Mouse (Mus musculus): ENCODE measurements around the gene Upk3bl.
"Not testable (repeated sequence)": the region's sequence is repeated elsewhere in the genome, so short reads cannot be mapped to it uniquely, and the experiment has no call there.

The Upk3bl gene

DNA sequence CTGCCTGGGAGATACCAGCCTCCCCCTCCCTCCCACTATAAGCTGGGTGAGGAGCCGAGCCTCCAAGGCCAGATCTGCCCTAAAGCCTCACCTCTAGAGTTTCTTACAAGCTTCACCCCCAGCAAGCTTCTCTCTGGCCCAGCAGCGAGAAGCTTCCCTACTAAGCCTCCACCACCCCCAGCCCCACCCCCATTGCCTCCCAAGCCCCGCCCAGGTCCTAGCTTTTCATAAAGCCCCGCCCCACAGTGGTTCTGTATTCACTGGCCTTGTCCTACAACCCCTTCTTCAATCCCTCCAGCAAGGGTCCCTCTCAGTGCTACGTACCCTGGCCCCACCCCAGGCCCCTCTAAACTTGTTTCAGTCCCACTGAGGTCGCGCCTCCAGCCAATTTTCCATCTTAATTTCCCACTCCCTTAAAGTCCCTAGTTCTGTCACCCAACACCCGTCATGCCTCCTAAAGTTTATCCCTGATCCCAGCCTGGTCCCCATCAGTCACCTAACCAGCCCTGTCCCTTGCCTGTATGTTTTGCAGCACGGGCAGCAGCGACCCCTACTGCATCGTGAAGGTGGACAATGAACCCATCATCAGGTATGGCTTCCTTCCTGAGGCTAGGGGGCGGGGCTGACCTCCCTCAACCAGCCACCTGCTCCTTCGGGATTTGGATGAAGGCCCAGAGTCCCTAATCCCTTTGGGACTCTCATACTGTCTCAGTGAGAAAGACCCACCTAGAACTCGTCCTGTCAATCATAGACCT lies 34.7 kb downstream of the Upk3bl start:
- DNase-seq: peak; percentile 18

DNA sequence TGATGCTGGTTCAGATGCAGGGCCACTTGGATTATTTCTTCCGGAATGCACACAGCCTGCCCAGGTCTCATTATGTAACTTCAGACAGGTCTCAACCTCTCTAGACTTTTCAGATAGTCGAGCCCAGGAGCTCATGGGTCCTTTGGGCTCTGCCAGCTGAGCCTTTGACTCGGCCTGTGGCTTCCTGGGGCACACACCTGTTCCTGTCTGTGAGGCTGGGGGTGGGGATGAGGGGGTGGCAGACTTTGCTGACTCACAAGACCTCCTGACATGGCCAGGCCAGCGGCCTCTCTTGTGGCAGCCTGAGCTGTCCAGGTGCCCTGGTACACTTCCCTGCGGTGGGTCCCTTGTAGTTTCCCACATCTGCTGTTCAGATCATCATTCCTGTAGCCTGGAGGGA lies 37.6 kb downstream of the Upk3bl start:
- no peak for DNase-seq

DNA sequence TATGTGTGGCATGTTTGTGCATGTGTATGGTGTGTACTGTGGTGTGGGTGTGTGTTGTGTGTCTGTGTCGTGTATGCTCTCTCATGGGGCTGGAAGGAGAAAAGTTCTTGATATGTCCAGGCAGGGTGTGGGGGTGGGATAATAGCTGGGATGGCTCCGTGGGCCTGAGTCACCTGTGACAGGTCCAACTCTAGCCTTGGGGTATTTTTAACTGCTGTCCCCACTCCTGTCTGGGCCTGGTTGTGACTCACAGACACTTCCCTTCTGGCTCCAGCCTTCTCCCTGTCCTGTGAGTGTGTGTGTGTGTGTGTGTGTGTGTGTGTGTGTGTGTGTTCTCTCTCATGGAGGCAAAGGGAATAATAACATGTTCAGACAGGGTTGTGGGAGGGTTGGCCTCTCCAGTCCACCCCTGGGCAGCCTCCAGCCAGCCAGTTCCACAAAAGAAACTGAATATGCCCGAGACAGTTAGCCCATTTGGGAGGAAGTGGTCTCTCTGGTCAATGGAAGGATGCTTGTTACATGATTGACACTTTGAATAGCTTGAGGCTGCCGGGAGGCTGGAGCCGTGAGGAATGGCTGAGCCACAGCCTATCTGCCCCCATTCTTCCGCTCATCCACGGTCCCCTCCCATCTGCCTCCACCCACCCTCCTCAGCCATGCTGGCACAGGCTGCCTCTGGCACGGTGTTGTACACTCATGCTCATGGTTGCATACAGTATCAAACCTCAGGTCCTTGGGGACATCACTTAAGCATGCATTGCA lies 40.1 kb downstream of the Upk3bl start:
- DNase-seq: no peak

DNA sequence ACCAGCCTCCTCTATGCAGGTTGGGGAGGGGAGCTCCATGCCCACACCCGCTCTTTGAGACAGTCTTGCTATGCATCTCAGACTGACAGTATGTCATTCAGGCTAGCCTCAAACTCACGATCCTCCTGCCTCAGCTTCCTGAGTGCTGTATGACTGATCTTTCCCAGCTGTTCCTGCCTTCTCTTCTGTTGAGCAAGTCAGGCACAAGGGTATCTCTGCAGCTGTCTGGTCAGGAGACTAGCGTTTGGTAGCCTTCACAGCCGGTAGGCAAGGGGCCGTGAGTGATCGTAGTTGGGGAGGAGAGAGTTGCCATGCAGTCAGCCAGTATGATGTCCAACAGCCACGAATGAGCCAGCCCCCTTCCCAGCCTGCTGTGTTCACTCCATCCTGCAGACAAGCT lies 40.8 kb downstream of the Upk3bl start:
- DNase-seq: no peak

DNA sequence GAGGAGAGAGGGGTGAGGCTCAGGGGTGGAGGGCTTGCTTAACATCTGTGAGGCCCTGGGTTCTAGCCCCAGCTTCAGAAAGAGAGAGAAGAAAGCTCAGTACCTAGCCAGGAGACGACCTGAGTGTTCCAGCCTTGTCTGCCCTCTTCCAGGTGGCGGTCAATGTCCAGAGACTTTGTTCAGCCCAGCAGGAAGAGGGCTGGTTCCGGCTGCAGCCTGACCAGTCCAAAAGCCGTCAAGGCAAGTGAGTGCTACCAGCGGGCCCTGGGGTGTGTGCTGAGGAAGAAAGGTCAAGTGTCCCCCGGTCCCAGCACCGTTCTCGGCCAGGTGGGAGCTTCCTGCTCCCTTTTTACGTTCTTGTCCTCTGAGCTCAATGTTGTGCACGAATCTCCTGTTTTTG lies 44.2 kb downstream of the Upk3bl start:
- no peak for DNase-seq

DNA sequence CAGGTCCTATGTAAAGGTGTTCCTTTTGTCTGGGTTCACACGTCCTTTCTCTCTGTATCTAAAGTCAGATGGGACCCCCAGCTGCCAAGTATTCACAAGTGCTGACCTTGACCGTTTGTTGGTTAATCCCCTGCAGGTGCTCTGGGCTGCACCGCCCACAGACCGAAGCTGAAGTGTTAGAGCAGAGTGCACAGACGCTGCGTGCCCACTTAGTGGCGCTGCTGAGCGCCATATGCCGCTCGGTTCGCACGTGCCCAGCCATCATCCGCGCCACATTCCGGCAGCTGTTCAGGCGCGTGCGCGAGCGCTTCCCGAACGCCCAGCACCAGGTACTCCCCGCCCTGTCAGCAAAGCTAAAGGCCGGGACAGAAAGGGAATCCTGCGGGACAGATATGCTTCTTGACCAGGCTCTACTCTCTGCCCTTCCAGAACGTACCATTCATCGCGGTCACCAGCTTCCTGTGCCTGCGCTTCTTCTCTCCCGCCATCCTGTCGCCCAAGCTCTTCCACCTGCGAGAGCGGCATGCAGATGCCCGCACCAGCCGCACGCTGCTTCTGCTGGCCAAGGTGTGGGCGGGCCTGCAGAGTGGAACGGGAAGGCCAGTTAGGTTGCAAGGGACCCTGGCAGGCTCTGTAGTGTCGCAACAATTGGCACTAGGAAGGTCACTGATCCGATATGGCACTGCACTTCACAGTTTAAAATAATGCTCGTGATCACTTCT lies 48.0 kb downstream of the Upk3bl start:
- peak; percentile 88 for DNase-seq

DNA sequence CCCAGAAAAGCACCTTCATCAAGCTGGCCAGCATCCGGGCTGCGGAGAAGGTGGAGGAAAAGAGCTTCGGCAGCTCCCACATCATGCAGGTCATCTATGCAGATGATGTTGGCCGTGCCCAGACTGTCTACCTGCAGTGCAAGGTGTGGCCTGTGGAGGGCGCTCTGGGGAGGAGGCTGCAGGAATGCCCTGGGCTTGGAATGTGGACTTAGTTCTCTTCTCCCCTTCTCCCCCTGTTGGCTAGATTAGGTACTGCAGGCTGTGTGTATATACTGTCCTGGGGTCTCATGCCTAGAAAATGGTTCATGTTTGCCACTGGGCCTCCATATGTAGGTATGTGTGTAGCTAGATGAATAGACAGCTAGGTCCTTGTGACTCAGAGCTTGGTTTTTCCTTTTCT lies 50.2 kb downstream of the Upk3bl start:
- DNase-seq: peak; percentile 27

DNA sequence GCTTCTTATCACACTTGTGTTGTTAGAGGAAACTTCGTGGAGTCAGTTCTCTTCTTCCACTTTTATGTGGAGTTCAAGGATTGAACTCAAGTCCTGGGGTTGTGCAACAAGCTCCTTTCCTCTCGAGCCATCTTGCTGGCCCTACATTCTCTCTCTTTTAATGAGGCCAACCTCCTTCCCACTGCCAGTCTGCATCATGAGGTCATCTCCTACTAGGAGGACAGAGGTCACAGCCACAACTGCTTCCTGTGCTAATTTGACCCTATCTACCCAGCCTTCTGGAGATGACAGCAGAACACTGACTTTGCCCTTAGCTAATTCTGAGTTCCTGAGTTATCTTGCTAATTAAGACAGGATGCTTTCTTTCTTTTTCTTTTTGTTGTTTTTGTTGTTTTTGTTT lies 54.2 kb downstream of the Upk3bl start:
- no peak for DNase-seq

DNA sequence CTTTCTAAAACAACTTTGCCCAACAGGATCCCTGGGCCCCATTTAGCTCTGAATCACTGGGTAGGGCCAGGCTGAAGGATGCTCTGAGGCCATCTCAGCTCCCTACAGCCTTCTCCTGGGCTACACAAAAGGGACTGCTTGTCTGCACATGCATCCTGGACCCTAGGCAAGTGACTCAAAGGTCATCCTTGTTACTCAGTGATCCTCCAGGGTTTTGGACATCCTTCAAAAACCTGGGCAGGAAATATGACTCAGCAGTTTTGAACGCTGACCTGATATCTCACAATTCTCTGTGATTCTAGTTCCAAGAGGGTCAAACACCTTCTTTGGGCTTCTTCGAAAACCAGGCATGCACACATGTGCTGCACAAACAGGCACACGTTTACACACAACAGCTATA lies 54.8 kb downstream of the Upk3bl start:
- DNase-seq: no peak

DNA sequence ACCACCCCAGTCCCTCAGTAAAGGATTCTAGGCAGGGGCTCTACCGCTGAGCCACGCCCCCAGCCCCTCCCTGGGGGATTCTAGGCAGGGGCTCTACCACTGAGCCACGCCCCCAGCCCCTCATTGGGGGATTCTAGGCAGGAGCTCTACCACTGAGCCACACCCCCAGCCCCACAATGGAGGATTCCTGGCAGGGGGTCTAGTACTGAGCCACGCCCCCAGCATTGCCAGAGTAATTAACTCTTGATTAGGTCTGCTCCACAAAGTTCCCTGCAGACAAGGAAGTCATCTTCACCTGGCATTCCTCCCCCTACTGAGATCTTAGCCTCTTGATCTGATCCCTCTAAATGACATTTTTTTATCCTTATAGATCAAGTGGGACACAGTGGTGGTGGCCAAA lies 59.3 kb downstream of the Upk3bl start:
- not testable (repeated sequence) for DNase-seq
